Mouse (Mus musculus): ENCODE data around the gene Hapln4.
A peak's percentile ranks its signal among the peaks of the same experiment; 100 is the strongest.
"Not testable (repeated sequence)": the region's sequence is repeated elsewhere in the genome, so short reads cannot be mapped to it uniquely, and the experiment has no call there.

Hapln4 gene

GRCm38 (mm10) chr8:70083285-70083684, at the start of gene Hapln4:
Gene Hapln4 (plus strand): TSS chr8:70083457.
- DNase-seq (ENCODE audit: low spot score in 2 of 2), result no peak

GRCm38 (mm10) chr8:70037994-70038393, 45.3 kb upstream of the Hapln4 start:
- DNase-seq (ENCODE audit: low spot score in 2 of 2), result no peak

- DNase-seq (ENCODE audit: low spot score in 2 of 2), result peak; percentile 25 to 44
Observed at GRCm38 (mm10) chr8:70041885-70042546, 41.2 kb upstream of the Hapln4 start.

GRCm38 (mm10) chr8:70042583-70043455, 40.4 kb upstream of the Hapln4 start, which contains the start of the genes Mau2 and Sugp1:
Gene Mau2 (minus strand): TSS chr8:70042734.
Gene Sugp1 (plus strand): TSS chr8:70042813.
- peak; percentile 93 to 96 for DNase-seq (ENCODE audit: low spot score in 2 of 2)

GRCm38 (mm10) chr8:70043996-70044395, 39.3 kb upstream of the Hapln4 start:
- no peak for DNase-seq (ENCODE audit: low spot score in 2 of 2)

GRCm38 (mm10) chr8:70049662-70050061, 33.6 kb upstream of the Hapln4 start:
- no peak for DNase-seq (ENCODE audit: low spot score in 2 of 2)

GRCm38 (mm10) chr8:70050434-70050833, 32.8 kb upstream of the Hapln4 start:
- DNase-seq (ENCODE audit: low spot score in 2 of 2), result not testable (repeated sequence)

- DNase-seq (ENCODE audit: low spot score in 2 of 2), result no peak
Observed at GRCm38 (mm10) chr8:70057721-70058120, 25.5 kb upstream of the Hapln4 start.

- DNase-seq (ENCODE audit: low spot score in 2 of 2), result no peak
Observed at GRCm38 (mm10) chr8:70071836-70072440, 11.3 kb upstream of the Hapln4 start.

- DNase-seq (ENCODE audit: low spot score in 2 of 2), result no peak
Observed at GRCm38 (mm10) chr8:70072441-70073069, 10.7 kb upstream of the Hapln4 start, which contains the start of gene Tm6sf2. Gene Tm6sf2 (plus strand): TSS chr8:70072924.

GRCm38 (mm10) chr8:70073120-70073519, 10.1 kb upstream of the Hapln4 start:
- DNase-seq (ENCODE audit: low spot score in 2 of 2), result no peak

- DNase-seq (ENCODE audit: low spot score in 2 of 2), result no peak
Observed at GRCm38 (mm10) chr8:70073682-70074081, 9.6 kb upstream of the Hapln4 start.

- no peak for DNase-seq (ENCODE audit: low spot score in 2 of 2)
Observed at GRCm38 (mm10) chr8:70081976-70082375, 1.3 kb upstream of the Hapln4 start.

- DNase-seq (ENCODE audit: low spot score in 2 of 2), result no peak
Observed at GRCm38 (mm10) chr8:70084191-70085065, 1.2 kb downstream of the Hapln4 start.

GRCm38 (mm10) chr8:70086151-70086550, 2.9 kb downstream of the Hapln4 start:
- DNase-seq (ENCODE audit: low spot score in 2 of 2), result no peak

- no peak for DNase-seq (ENCODE audit: low spot score in 2 of 2)
Observed at GRCm38 (mm10) chr8:70087237-70087636, 4.0 kb downstream of the Hapln4 start.

GRCm38 (mm10) chr8:70087836-70088650, 4.8 kb downstream of the Hapln4 start:
- DNase-seq (ENCODE audit: low spot score in 2 of 2), result peak in 1 of 2 experiments; percentile 69

- DNase-seq (ENCODE audit: low spot score in 2 of 2), result no peak
Observed at GRCm38 (mm10) chr8:70089296-70089960, 6.2 kb downstream of the Hapln4 start.

- DNase-seq (ENCODE audit: low spot score in 2 of 2), result no peak
Observed at GRCm38 (mm10) chr8:70092786-70093185, 9.5 kb downstream of the Hapln4 start.
